Mouse (Mus musculus) heart, embryonic 16.5 days (tissue): ENCODE data around the gene Gria3. TPM values are rescaled to one million over a fixed set of nuclear protein-coding genes. Genes with fewer than 3 reads are reported as not detected.

ENCODE experiments used
- ATAC-seq: fragments of 200-750 bp; cut with Nextera tagmentation; replicated peaks from 2 replicates; pipeline ENCODE4 v1.8.0; 2017; ENCODE audit warnings: moderate number of reproducible peaks; ENCODE audit not compliant: insufficient read depth, low FRiP score; ENCODE audit errors: extremely low read depth
- H3K27ac ChIP-seq: fragments of 300-500 bp; sonication (generic); 2 replicates; pipeline ENCODE4 v1.5.1; 2014; ENCODE audit warnings: mild to moderate bottlenecking, low read length, control low read depth, moderate library complexity
- H3K27me3 ChIP-seq: fragments of 300-500 bp; sonication (generic); 2 replicates; pipeline ENCODE4 v1.6.1; 2014; ENCODE audit warnings: low read length, mixed read lengths; ENCODE audit not compliant: control insufficient read depth, insufficient read depth
- H3K36me3 ChIP-seq: fragments of 300-500 bp; sonication (generic); 2 replicates; pipeline ENCODE4 v1.6.1; 2014; ENCODE audit not compliant: control insufficient read depth, insufficient read depth
- H3K4me1 ChIP-seq: fragments of 300-500 bp; sonication (generic); 2 replicates; pipeline ENCODE4 v1.6.1; 2014; ENCODE audit warnings: low read length, mixed read lengths; ENCODE audit not compliant: control insufficient read depth, insufficient read depth
- H3K4me2 ChIP-seq: fragments of 300-500 bp; sonication (generic); 2 replicates; pipeline ENCODE4 v1.6.1; 2014; ENCODE audit warnings: low read depth, mild to moderate bottlenecking, control low read depth, low read length
- H3K4me3 ChIP-seq: fragments of 300-500 bp; sonication (generic); 2 replicates; pipeline ENCODE4 v1.5.1; 2014; ENCODE audit warnings: mild to moderate bottlenecking, control low read depth, low read length
- H3K9ac ChIP-seq: fragments of 300-500 bp; sonication (generic); 2 replicates; pipeline ENCODE4 v1.6.1; 2014; ENCODE audit warnings: low read length, control low read depth
- H3K9me3 ChIP-seq: fragments of 300-500 bp; sonication (generic); replicated peaks from 2 replicates; pipeline ENCODE4 v1.6.1; 2016; ENCODE audit warnings: low read length; ENCODE audit not compliant: control insufficient read depth
- WGBS: fragments of 180-500 bp; shearing (Covaris S2); extraction: QIAGEN DNeasy Blood & Tissue Kit; methylation state at CpG from one replicate; pipeline ENCODE4 v1.1.7; 2014; 5-methylcytosine and 5-hydroxymethylcytosine counted together
- polyA plus RNA-seq: library from polyadenylated mRNA; unstranded; fragments of >200 nt; fragmentation: Nextera tagmentation; extraction: Ambion mirVana; gene quantifications from 2 replicates; pipeline ENCODE4 v1.2.1, GENCODE M21; 2015

Gria3 gene
- polyA plus RNA-seq, 1 experiment from 2014 or later: 6.5 TPM

GRCm38 (mm10) chrX:41425651-41426050 lies 25.0 kb downstream of the Gria3 start:
- WGBS: 57% methylated on average over 6 of the region's 6 CpGs
- no peak for ATAC-seq

GRCm38 (mm10) chrX:41428011-41428410 lies 27.4 kb downstream of the Gria3 start:
- Histone ChIP-seq H3K9me3 (no peaks in the 10 kb centered on the region), H3K27me3 (no peaks in the 10 kb centered on the region), H3K36me3 (no peaks in the 10 kb centered on the region), H3K27ac (no peak overlapping the region), H3K4me3 (no peak overlapping the region), H3K4me2 (no peak overlapping the region), H3K9ac (no peak overlapping the region), H3K4me1 (no peaks in the 10 kb centered on the region)
- WGBS: 79% methylated on average over 5 of the region's 5 CpGs
- ATAC-seq: no peak

More at GRCm38 (mm10) chrX:41425651-41426050, 25.0 kb downstream of the Gria3 start:
- Histone ChIP-seq H3K4me3 (no peak overlapping the region), H3K4me2 (no peak overlapping the region), H3K36me3 (no peaks in the 10 kb centered on the region), H3K27ac (no peak overlapping the region), H3K9ac (no peak overlapping the region), H3K9me3 (no peaks in the 10 kb centered on the region), H3K27me3 (no peaks in the 10 kb centered on the region), H3K4me1 (no peaks in the 10 kb centered on the region)

DNA sequence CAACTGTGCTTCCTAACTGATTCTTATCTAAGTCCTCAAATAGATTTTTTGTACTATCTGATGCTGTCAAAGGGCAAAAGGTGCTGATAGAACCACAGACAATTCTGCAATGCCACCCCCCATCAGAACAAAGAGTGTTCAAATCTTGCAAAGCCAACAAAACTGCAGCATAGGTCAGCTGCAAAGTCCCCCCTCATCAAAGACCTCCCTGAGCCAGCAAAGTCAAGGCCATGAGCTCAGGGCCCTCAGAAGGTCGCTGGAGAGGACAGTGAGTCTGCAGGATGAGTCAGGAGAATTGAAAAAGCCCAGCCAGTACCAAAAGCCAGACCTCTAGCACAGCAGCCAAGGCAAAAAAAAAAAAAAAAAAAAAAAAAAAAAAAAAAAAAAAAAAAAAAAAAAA lies 34.9 kb downstream of the Gria3 start:
- no peak for ATAC-seq
- 31% methylated on average over 1 of the region's 1 CpGs for WGBS
- Histone ChIP-seq H3K27me3 (no peaks in the 10 kb centered on the region), H3K4me3 (no peak overlapping the region), H3K4me1 (no peaks in the 10 kb centered on the region), H3K9ac (no peak overlapping the region), H3K36me3 (no peaks in the 10 kb centered on the region), H3K27ac (no peak overlapping the region), H3K4me2 (no peak overlapping the region), H3K9me3 (no peaks in the 10 kb centered on the region)

- H3K9ac ChIP-seq: no peak overlapping the region
Measured at GRCm38 (mm10) chrX:41438841-41439240, 38.2 kb downstream of the Gria3 start.

DNA sequence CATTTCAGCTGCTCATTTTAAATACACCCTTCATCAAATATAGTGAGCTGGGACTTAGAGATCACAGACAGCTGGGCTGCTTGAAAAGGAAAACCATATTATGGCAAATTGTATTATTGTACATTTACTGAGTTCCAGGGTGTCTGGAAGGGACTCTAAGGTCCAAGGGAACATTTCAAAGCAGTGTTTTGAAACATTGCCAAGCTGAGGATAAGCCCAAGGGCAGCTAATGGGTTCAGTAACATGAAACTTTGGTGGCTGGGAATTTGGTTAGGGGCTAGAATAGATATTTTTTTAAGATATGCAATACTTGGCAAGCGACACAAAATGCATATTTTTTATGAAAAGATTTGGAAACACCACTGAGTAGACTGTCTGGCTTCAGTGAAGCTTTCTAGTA lies 48.2 kb downstream of the Gria3 start:
- no peaks in the 10 kb centered on the region for H3K9me3 ChIP-seq
- H3K36me3 ChIP-seq: no peaks in the 10 kb centered on the region
- WGBS: 49% methylated on average over 1 of the region's 1 CpGs
- H3K4me2 ChIP-seq: no peak overlapping the region
- no peak overlapping the region for H3K9ac ChIP-seq
- H3K27ac ChIP-seq: no peak overlapping the region
- H3K27me3 ChIP-seq: no peaks in the 10 kb centered on the region
- no peaks in the 10 kb centered on the region for H3K4me1 ChIP-seq
- no peak for ATAC-seq
- H3K4me3 ChIP-seq: no peak overlapping the region

More at GRCm38 (mm10) chrX:41438841-41439240, 38.2 kb downstream of the Gria3 start:
- no peaks in the 10 kb centered on the region for H3K9me3 ChIP-seq
- no peak for ATAC-seq
- WGBS: 56% methylated on average over 5 of the region's 5 CpGs
- H3K4me2 ChIP-seq: no peak overlapping the region
- H3K27ac ChIP-seq: peak overlapping the region; percentile 14
- H3K4me1 ChIP-seq: no peaks in the 10 kb centered on the region
- H3K27me3 ChIP-seq: no peaks in the 10 kb centered on the region
- no peak overlapping the region for H3K4me3 ChIP-seq
- H3K36me3 ChIP-seq: no peaks in the 10 kb centered on the region

DNA sequence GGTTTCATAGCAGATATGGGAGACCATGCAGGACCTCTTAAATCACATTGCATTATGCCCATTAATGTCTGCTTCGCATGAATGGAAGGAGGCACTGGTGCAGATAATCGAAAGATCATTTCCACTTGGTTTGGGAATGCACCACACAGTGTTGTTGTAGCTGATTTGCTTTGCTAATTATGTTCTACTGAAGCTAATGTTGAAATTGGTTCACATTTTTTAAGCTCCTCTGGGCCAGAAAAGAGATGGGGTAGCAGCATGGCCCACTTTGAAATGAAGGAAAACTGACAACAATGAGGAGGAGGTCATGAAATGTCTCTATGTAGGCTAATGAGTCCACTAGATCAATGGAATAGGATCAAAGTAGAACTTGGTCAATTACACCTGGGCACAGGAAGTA lies 76.8 kb downstream of the Gria3 start:
- Histone ChIP-seq H3K4me3 (no peak overlapping the region), H3K27ac (no peak overlapping the region), H3K9ac (no peak overlapping the region), H3K4me1 (no peaks in the 10 kb centered on the region), H3K9me3 (no peaks in the 10 kb centered on the region), H3K4me2 (no peak overlapping the region), H3K27me3 (no peaks in the 10 kb centered on the region), H3K36me3 (no peaks in the 10 kb centered on the region)
- no peak for ATAC-seq
- whole genome bisulfite sequencing: 93% methylated on average over 2 of the region's 2 CpGs

DNA sequence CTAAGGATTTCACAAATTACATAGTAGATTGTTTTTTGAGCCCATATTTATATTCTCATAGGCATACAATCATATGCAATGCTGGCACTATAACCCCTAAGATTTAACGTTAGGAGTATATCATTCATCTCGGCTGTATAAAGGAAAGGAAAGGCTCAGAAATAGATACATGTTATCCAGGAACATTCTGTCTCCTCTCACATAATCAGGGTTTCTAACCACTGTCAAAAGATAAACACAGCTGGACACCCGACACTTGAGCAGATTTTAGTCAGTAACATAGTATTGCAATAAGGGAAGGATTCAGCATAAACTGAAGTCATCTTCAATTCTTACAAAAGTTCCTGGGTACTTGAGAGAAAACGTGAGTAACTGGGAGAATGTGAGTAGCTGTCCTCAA lies 95.9 kb downstream of the Gria3 start:
- H3K27ac ChIP-seq: no peak overlapping the region
- no peaks in the 10 kb centered on the region for H3K4me1 ChIP-seq
- WGBS: 53% methylated on average over 4 of the region's 4 CpGs
- no peak overlapping the region for H3K9ac ChIP-seq
- no peak overlapping the region for H3K4me2 ChIP-seq
- no peaks in the 10 kb centered on the region for H3K27me3 ChIP-seq
- no peaks in the 10 kb centered on the region for H3K36me3 ChIP-seq
- no peaks in the 10 kb centered on the region for H3K9me3 ChIP-seq
- H3K4me3 ChIP-seq: no peak overlapping the region
- ATAC-seq: no peak

- ATAC-seq: no peak
- 78% methylated on average over 3 of the region's 3 CpGs for WGBS
- H3K4me1 ChIP-seq: 0 out of 2 replicates have a peak, but pooled peaks cover 2% of the 10 kb centered on the region
- no peaks in the 10 kb centered on the region for H3K27me3 ChIP-seq
- H3K4me3 ChIP-seq: no peak overlapping the region
- no peaks in the 10 kb centered on the region for H3K36me3 ChIP-seq
- no peak overlapping the region for H3K27ac ChIP-seq
- no peak overlapping the region for H3K9ac ChIP-seq
- H3K9me3 ChIP-seq: no peaks in the 10 kb centered on the region
- H3K4me2 ChIP-seq: no peak overlapping the region
Measured at GRCm38 (mm10) chrX:41505371-41505770, 104.7 kb downstream of the Gria3 start.

GRCm38 (mm10) chrX:41507959-41508358 lies 107.3 kb downstream of the Gria3 start:
- 53% methylated on average over 1 of the region's 1 CpGs for WGBS
- Histone ChIP-seq H3K4me2 (no peak overlapping the region), H3K4me3 (no peak overlapping the region), H3K27me3 (no peaks in the 10 kb centered on the region), H3K9me3 (no peaks in the 10 kb centered on the region), H3K9ac (no peak overlapping the region), H3K4me1 (0 out of 2 replicates have a peak, but pooled peaks cover 2% of the 10 kb centered on the region), H3K27ac (no peak overlapping the region), H3K36me3 (no peaks in the 10 kb centered on the region)
- no peak for ATAC-seq

DNA sequence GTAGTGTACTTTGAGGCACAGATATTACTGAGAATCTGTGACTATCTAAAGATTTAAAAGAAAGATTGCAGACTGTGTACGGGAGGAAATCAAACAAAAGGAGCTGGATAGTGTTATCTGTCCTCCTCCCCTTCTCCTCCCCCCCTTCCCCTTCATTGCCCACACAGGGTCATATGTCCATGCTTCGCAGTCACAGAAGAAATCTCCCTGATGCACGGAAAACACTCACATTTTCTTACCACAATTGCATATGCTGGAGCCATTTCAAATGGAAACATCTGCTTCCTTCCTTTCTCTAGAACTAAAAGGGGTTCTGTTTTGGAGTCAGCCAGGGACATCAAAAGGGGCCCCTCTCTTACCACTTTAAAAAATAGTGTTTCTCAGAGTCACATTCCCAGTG lies 114.3 kb downstream of the Gria3 start:
- Histone ChIP-seq H3K4me1 (no peaks in the 10 kb centered on the region), H3K9me3 (no peaks in the 10 kb centered on the region), H3K27ac (no peak overlapping the region), H3K9ac (no peak overlapping the region), H3K27me3 (no peaks in the 10 kb centered on the region), H3K4me2 (no peak overlapping the region), H3K36me3 (no peaks in the 10 kb centered on the region), H3K4me3 (no peak overlapping the region)
- WGBS: 44% methylated on average over 3 of the region's 3 CpGs
- no peak for ATAC-seq
